Mouse (Mus musculus) kidney, adult 2 months (tissue): ENCODE data around the gene Ccdc3.

Experiments used
- CTCF ChIP-seq: fragments of 200-500 bp; conservative IDR thresholded peaks from 2 replicates; pipeline ENCODE4 v1.5.1; 2011; ENCODE audit warnings: low read depth, mild to moderate bottlenecking, control low read depth, low read length, moderate library complexity, mixed read lengths; ENCODE audit not compliant: insufficient read depth, insufficient read length
- POLR2A ChIP-seq: fragments of 200-500 bp; IDR thresholded peaks from one replicate; pipeline ENCODE4 v1.6.1; 2011; ENCODE audit warnings: low read depth, low read length, control low read depth

DNA sequence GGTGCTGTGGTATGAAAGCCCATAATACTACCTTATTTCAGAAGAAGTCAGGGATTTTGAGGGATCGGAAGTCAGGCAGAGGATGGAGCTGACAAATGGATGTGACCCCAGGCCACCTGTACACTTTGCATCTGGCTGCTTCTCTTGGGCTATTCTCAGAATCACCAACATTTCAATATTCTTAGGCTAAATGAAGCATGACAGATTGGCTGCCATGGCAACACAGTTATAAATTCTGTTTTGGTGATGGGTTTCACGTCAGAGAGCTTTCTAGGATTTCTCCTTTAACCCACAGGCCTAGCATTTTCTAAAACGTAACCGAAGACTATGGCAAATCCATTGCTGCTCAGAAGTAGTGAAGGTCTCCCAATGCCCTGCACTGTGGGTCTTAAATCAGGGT, 59.9 kb downstream of the Ccdc3 start:
- TF ChIP-seq POLR2A (no peak), CTCF (no peak)
